Mouse (Mus musculus): ENCODE measurements at regions not wholly inside any gene's neighbourhood (a gene's known extent, or its start where the extent isn't known, plus 50 kb on each side); places are given as distances from the start of the nearest gene placed in this dataset.

DNA sequence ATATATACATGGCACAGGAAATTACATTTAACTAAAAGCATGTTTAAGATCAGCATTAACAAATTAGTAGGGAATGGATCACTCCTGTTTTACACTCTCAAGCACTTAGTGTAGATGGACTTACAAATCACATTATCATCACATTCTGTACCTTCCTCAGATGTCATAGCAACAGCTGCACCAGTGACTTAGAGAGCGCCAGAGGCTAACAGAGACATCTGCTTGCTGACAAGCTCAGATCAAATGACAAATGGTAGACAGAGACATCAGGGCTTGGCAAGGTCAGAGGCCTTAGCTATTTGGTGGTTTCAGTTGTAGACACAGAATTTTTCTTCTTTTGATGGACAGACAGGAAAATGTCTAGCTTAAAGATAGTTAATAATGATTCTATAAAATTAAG, 897.5 kb upstream of the Slc10a2 start:
- no peak for DNase-seq (ENCODE audit: low spot score)

DNA sequence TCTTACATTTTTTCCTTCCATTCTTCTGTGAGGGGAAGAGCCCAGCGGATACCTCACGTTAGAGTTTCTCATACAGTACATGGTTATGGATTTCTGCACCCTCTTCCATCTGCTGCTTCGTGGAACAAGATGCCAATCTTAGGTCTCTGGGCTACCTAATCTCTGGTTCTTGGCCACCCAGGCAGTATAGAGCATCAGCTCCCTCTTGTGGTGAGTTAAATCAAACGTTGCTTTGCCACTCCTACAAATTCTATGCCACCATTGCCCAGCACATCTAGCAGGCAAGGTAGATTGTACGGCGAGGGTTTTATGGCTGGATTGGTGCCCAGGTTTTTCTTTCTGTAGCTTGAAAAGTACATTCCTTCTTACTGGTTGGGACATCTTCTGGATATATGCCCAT, 889.7 kb upstream of the Slc10a2 start:
- DNase-seq (ENCODE audit: low spot score), result no peak

DNA sequence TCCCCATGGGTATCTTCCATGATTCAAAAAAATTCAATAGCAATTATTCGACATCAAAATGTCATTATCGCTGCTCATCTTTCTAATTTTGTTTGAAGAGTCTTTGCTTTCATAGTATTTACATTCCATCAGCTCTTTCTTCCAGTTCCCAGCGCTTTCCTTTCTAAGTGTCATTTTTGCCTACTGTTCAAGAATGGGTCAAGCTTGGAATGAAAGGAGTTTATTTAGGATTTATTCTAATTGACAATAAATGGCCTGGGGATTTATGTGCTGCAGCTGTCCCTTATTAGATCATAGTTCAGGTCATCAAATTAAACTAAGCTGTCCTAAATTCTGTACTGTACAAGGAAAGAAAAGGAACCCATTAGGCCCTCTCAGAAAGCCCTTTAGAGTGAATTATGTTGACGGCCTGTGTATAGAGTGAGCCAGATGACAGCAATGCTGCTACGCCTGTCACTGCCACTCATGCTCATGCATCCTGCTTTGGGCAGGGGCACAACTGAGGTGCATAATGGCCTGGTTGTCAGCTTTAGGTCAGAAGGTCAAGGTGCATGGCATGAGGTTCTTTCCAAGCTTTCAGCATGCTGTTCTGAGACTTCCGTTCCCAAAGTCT, 860.4 kb upstream of the Slc10a2 start:
- DNase-seq (ENCODE audit: low spot score), result no peak

DNA sequence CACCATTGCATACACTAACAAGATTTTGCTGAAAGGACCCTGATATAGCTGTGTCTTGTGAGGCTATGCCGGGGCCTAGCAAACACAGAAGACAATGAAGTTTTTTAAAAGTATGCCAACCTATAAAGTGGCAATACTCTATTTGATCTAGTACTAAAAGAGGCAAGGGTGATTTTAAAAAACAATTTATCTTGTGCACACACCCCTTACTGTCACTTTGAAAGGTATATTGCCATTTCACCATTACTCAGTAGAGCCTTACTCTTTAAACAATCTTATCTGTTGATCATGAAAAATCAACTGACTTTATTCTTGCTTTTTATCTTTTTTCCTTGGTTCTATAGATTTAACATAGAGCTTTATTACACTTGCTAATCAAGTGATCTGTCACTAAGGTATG, 859.1 kb upstream of the Slc10a2 start:
- DNase-seq (ENCODE audit: low spot score), result no peak

DNA sequence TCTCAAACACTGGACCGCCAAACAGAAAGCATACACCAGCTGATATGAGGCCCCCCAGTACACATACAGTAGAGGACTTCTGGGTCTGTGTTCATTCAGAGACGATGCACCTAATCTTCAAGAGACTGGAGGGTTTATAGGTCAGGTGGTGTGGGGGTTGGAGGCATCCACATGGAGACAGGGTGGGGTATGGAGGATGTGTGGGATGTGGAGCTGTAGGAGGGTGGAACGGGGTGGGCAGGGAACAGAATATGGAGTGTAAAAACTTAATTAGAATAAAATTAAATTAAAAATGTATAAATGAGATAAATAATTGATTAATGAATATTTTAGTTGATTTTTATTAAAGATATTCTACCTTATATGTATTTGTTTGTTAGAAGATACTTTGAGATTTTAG, 832.9 kb upstream of the Slc10a2 start:
- DNase-seq (ENCODE audit: low spot score), result no peak

DNA sequence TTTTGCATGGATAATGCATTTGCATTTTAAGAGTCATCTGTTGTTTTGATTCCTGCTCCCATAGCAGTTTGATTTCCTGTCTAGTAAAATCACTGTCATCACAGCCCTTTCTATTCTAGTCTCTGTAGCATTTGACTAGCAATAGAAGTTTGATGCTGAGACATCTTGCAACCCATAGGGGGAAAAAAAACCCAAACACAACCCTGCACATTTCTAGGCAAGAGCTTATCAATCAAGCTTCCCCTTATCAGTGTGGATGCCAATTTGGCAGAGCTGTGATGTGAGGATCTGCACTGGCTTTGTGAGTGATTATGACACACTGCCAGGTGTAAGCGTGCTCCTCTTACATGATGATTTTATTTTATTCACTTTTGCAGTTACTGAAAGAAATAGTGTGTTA, 813.0 kb upstream of the Slc10a2 start:
- DNase-seq (ENCODE audit: low spot score), result no peak

Data from urinary bladder, postnatal 10 days (tissue).